Mouse (Mus musculus) CH12.LX (cell line): ENCODE measurements around the gene Samsn1. TPM values are rescaled to one million over a fixed set of nuclear protein-coding genes. Genes with fewer than 3 reads are reported as not detected.

Experiments used
- DNase-seq: peaks from one replicate; pipeline ENCODE4 v3.0.0-alpha.2; 2013; ENCODE audit errors: extremely low read depth
- H3K27ac ChIP-seq: 2 replicates; pipeline ENCODE4 v1.5.1; 2012; ENCODE audit warnings: low read depth, mild to moderate bottlenecking, control low read depth, moderate library complexity; ENCODE audit not compliant: insufficient read depth
- H3K27me3 ChIP-seq: replicated peaks from 2 replicates; pipeline ENCODE3; 2012; ENCODE audit warnings: inconsistent platforms
- H3K36me3 ChIP-seq, 2 experiments: replicated peaks in 1 of 2; 2 replicates each; pipeline versions ENCODE3 to v1.6.1; 2012; ENCODE audit warnings: inconsistent platforms in 1 of 2, low read length in 1 of 2, mild to moderate bottlenecking in 1 of 2, mixed read lengths in 1 of 2, moderate library complexity in 1 of 2; ENCODE audit not compliant: control insufficient read depth in 1 of 2, insufficient read depth in 1 of 2
- H3K4me1 ChIP-seq, 2 experiments: 2 replicates each; pipeline ENCODE4 v1.6.1; 2012; ENCODE audit warnings: inconsistent platforms in 1 of 2, moderate library complexity in 1 of 2; ENCODE audit not compliant: insufficient read depth in 2 of 2, control insufficient read depth in 1 of 2
- H3K4me2 ChIP-seq: 2 replicates; pipeline ENCODE4 v1.6.1; 2012; ENCODE audit warnings: low read depth, mild to moderate bottlenecking, control low read depth; ENCODE audit not compliant: poor library complexity, insufficient read depth, severe bottlenecking
- H3K4me3 ChIP-seq, 3 experiments: fragments of 150-350 bp in 1 of 3; sonication (generic) in 1 of 3; replicated peaks in 1 of 3; 2 replicates each; pipeline versions ENCODE3 to v1.5.1; 2011 to 2012; ENCODE audit warnings: low read depth in 2 of 3, low read length in 2 of 3, mild to moderate bottlenecking in 2 of 3, moderate library complexity in 2 of 3, control low read depth in 1 of 3, improper control_type of control experiment in 1 of 3, inconsistent platforms in 1 of 3, mixed read lengths in 1 of 3; ENCODE audit not compliant: poor library complexity in 1 of 3
- H3K79me2 ChIP-seq: replicated peaks from 2 replicates; pipeline ENCODE4 v1.6.1; 2012; ENCODE audit warnings: mild to moderate bottlenecking, moderate library complexity; ENCODE audit not compliant: control insufficient read depth, poor library complexity, insufficient read depth, severe bottlenecking; ENCODE audit errors: extremely low read depth
- H3K9ac ChIP-seq: 2 replicates; pipeline ENCODE4 v1.6.1; 2012; ENCODE audit warnings: low read depth, mild to moderate bottlenecking, control low read depth, moderate library complexity; ENCODE audit not compliant: insufficient read depth
- H3K9me3 ChIP-seq: replicated peaks from 2 replicates; pipeline ENCODE3; 2012; ENCODE audit warnings: low read length, inconsistent platforms, mixed read lengths
- BHLHE40 ChIP-seq: IDR thresholded peaks from 2 replicates; pipeline ENCODE4 v1.6.1; 2011; ENCODE audit warnings: mild to moderate bottlenecking, low read depth, low read length, improper control_type of control experiment
- CHD1 ChIP-seq: IDR thresholded peaks from 2 replicates; pipeline ENCODE4 v1.6.1; 2012; ENCODE audit warnings: low read depth, low read length, improper control_type of control experiment, inconsistent platforms
- CHD2 ChIP-seq: IDR thresholded peaks from 2 replicates; pipeline ENCODE4 v1.6.1; 2011; ENCODE audit warnings: low read length, improper control_type of control experiment
- ELF1 ChIP-seq: IDR thresholded peaks from 2 replicates; pipeline ENCODE4 v1.6.1; 2014; ENCODE audit warnings: low read depth, mild to moderate bottlenecking, inconsistent platforms, low read length, improper control_type of control experiment
- EP300 ChIP-seq: IDR thresholded peaks from 2 replicates; pipeline ENCODE4 v1.6.1; 2011; ENCODE audit warnings: low read length, improper control_type of control experiment
- ETS1 ChIP-seq: conservative IDR thresholded peaks from 2 replicates; pipeline ENCODE4 v1.6.1; 2012; ENCODE audit warnings: low read depth, mild to moderate bottlenecking, inconsistent platforms, low read length, improper control_type of control experiment, moderate library complexity
- GABPA ChIP-seq: IDR thresholded peaks from 2 replicates; pipeline ENCODE4 v1.6.1; 2012; ENCODE audit warnings: low read depth, low read length, improper control_type of control experiment, inconsistent platforms; ENCODE audit not compliant: insufficient replicate concordance
- HCFC1 ChIP-seq: IDR thresholded peaks from 2 replicates; pipeline ENCODE4 v1.6.1; 2012; ENCODE audit warnings: low read depth, mild to moderate bottlenecking, inconsistent platforms, low read length, improper control_type of control experiment
- IRF4 ChIP-seq: IDR thresholded peaks from 2 replicates; pipeline ENCODE4 v1.6.1; 2014; ENCODE audit warnings: low read depth, mild to moderate bottlenecking, inconsistent platforms, low read length, improper control_type of control experiment
- JUN ChIP-seq: IDR thresholded peaks from 2 replicates; pipeline ENCODE4 v1.6.1; 2011; ENCODE audit warnings: low read depth, mild to moderate bottlenecking, low read length, improper control_type of control experiment, moderate library complexity; ENCODE audit not compliant: insufficient read depth
- MAFK ChIP-seq: IDR thresholded peaks from 2 replicates; pipeline ENCODE4 v1.6.1; 2011; ENCODE audit warnings: low read length, improper control_type of control experiment; ENCODE audit not compliant: insufficient replicate concordance
- MAX ChIP-seq: IDR thresholded peaks from 2 replicates; pipeline ENCODE4 v1.6.1; 2011; ENCODE audit warnings: low read length, improper control_type of control experiment
- MAZ ChIP-seq: IDR thresholded peaks from 2 replicates; pipeline ENCODE4 v1.6.1; 2012; ENCODE audit warnings: low read depth, mild to moderate bottlenecking, inconsistent platforms, low read length, improper control_type of control experiment, moderate library complexity
- MEF2A ChIP-seq: IDR thresholded peaks from 2 replicates; pipeline ENCODE4 v1.6.1; 2014; ENCODE audit warnings: low read depth, mild to moderate bottlenecking, inconsistent platforms, low read length, improper control_type of control experiment, borderline replicate concordance
- MXI1 ChIP-seq: IDR thresholded peaks from 2 replicates; pipeline ENCODE4 v1.6.1; 2011; ENCODE audit warnings: mild to moderate bottlenecking, low read depth, low read length, improper control_type of control experiment
- MYC ChIP-seq: IDR thresholded peaks from 2 replicates; pipeline ENCODE4 v1.6.1; 2011; ENCODE audit warnings: low read depth, mild to moderate bottlenecking, improper control_type of control experiment, low read length
- NELFE ChIP-seq: IDR thresholded peaks from 2 replicates; pipeline ENCODE4 v1.6.1; 2011; ENCODE audit warnings: low read depth, low read length, improper control_type of control experiment
- NRF1 ChIP-seq: IDR thresholded peaks from 2 replicates; pipeline ENCODE4 v1.6.1; 2014; ENCODE audit warnings: low read depth, mild to moderate bottlenecking, inconsistent platforms, low read length, improper control_type of control experiment, moderate library complexity
- PAX5 ChIP-seq: IDR thresholded peaks from 2 replicates; pipeline ENCODE4 v1.6.1; 2012; ENCODE audit warnings: low read length, inconsistent platforms, mixed read lengths
- POLR2A ChIP-seq: IDR thresholded peaks from 2 replicates; pipeline ENCODE4 v1.6.1; 2011; ENCODE audit warnings: low read depth, mild to moderate bottlenecking, improper control_type of control experiment, low read length
- POLR2AphosphoS2 ChIP-seq: IDR thresholded peaks from 2 replicates; pipeline ENCODE4 v1.6.1; 2011; ENCODE audit warnings: low read depth, low read length, improper control_type of control experiment
- RAD21 ChIP-seq: IDR thresholded peaks from 2 replicates; pipeline ENCODE4 v1.6.1; 2011; ENCODE audit warnings: low read depth, mild to moderate bottlenecking, low read length, improper control_type of control experiment, moderate library complexity
- SIN3A ChIP-seq: IDR thresholded peaks from 2 replicates; pipeline ENCODE4 v1.6.1; 2012; ENCODE audit warnings: low read length, improper control_type of control experiment, inconsistent platforms
- TBP ChIP-seq: conservative IDR thresholded peaks from 2 replicates; pipeline ENCODE4 v1.6.1; 2011; ENCODE audit warnings: low read depth, low read length, improper control_type of control experiment
- TCF12 ChIP-seq: IDR thresholded peaks from 2 replicates; pipeline ENCODE4 v1.6.1; 2014; ENCODE audit warnings: low read depth, mild to moderate bottlenecking, inconsistent platforms, low read length, improper control_type of control experiment
- UBTF ChIP-seq: IDR thresholded peaks from 2 replicates; pipeline ENCODE4 v1.6.1; 2012; ENCODE audit warnings: low read depth, mild to moderate bottlenecking, inconsistent platforms, low read length, improper control_type of control experiment, moderate library complexity
- ZKSCAN1 ChIP-seq: IDR thresholded peaks from 2 replicates; pipeline ENCODE4 v1.6.1; 2012; ENCODE audit warnings: low read depth, inconsistent platforms, low read length, improper control_type of control experiment, borderline replicate concordance
- ZMIZ1 ChIP-seq: IDR thresholded peaks from 2 replicates; pipeline ENCODE4 v1.6.1; 2012; ENCODE audit warnings: low read depth, mild to moderate bottlenecking, inconsistent platforms, low read length, improper control_type of control experiment
- ZNF384 ChIP-seq: IDR thresholded peaks from 2 replicates; pipeline ENCODE4 v1.6.1; 2012; ENCODE audit warnings: low read depth, low read length, improper control_type of control experiment, inconsistent platforms
- dilution Hi-C: fragments of 300-500 bp; cut with MboI; formaldehyde crosslinking; loops from 2 replicates; pipeline ENCODE4 v1.14.3; 2020; ENCODE audit warnings: low sequenced_read_pairs; ENCODE audit not compliant: extremely low pct_unique_long_range_greater_than_20kb, extremely low pct_ligation_motif_present
- in situ Hi-C: fragments of 300-500 bp; cut with MboI; formaldehyde crosslinking; loops from 3 replicates; pipeline ENCODE4 v1.14.3; 2019; ENCODE audit warnings: low sequenced_read_pairs, low pct_ligation_motif_present, low pct_unique_long_range_greater_than_20kb, mixed read lengths
- polyA plus RNA-seq: library from polyadenylated mRNA; unstranded; fragments of >175 nt; gene quantifications from 2 replicates; pipeline ENCODE4 v1.2.1, GENCODE M21; 2012; ENCODE audit warnings: low read depth; ENCODE audit not compliant: insufficient read length
- total RNA-seq, 2 experiments: library from RNA; depleted of rRNA; stranded (reverse); fragments of 300-350 nt in 1 of 2; fragments of >200 nt in 1 of 2; gene quantifications; 2 replicates each; pipeline ENCODE4 v1.2.3; 2012 to 2014

Samsn1 gene
- total and polyA plus RNA-seq, 3 experiments: 27.7 to 76.9 (median 29.6) TPM

GRCm38 (mm10) chr16:75908635-75909494 is 113.2 kb downstream of the Samsn1 start:
- Histone ChIP-seq H3K4me3 (peak overlapping the region; percentile 56 to 96 (median 68)), H3K79me2 (peaks cover 4% of the 10 kb centered on the region; the same call in 1 of the 2 replicates), H3K27me3 (no peaks in the 10 kb centered on the region), H3K4me2 (peak overlapping the region; percentile 97), H3K27ac (peak overlapping the region; percentile 83), H3K4me1 (peaks cover 8 to 40% of the 10 kb centered on the region in 2 experiments; a peak in 3 of 4 replicates), H3K36me3 (peaks cover 0 to 3% of the 10 kb centered on the region in 2 experiments), H3K9me3 (no peaks in the 10 kb centered on the region), H3K9ac (peak overlapping the region; percentile 87)
- dilution Hi-C loops (no loop called here), in situ Hi-C loops (no loop called here)
- DNase-seq: peak; percentile 89
- TF ChIP-seq SIN3A (peak; percentile 47; the same call in 1 of the 2 replicates), EP300 (peak; percentile 44; the same call in 1 of the 2 replicates), ETS1 (peak; percentile 85), TCF12 (peak; percentile 76), POLR2AphosphoS2 (0 out of 2 replicates have a peak, but pooled peaks have one; percentile 58), RAD21 (peak; percentile 1; the same call in 1 of the 2 replicates), ZMIZ1 (peak; percentile 73; the same call in 1 of the 2 replicates), IRF4 (peak; percentile 80; the same call in 1 of the 2 replicates), PAX5 (no peak), JUN (no peak; the same call in 1 of the 2 replicates), ZKSCAN1 (no peak), BHLHE40 (peak; percentile 91), NELFE (peak; percentile 95), ZNF384 (peak; percentile 100), MAFK (no peak; the same call in 1 of the 2 replicates), UBTF (0 out of 2 replicates have a peak, but pooled peaks have one; percentile 58), MAZ (no peak), ELF1 (peak; percentile 90), MAX (peak; percentile 49; the same call in 1 of the 2 replicates), MXI1 (peak; percentile 86), GABPA (no peak), TBP (peak; percentile 93), POLR2A (peak; percentile 91), MEF2A (peak; percentile 56; the same call in 1 of the 2 replicates), NRF1 (no peak), MYC (peak; percentile 43; the same call in 1 of the 2 replicates), CHD1 (peak; percentile 37), HCFC1 (peak; percentile 74), CHD2 (no peak)
